Mouse (Mus musculus): ENCODE measurements around the gene Tmem8. TPM values are rescaled to one million over a fixed set of nuclear protein-coding genes. Genes with fewer than 3 reads are reported as not detected.

The Tmem8 gene
- total and polyA plus RNA-seq, 2 experiments: 8.8 to 52.5 TPM

DNA sequence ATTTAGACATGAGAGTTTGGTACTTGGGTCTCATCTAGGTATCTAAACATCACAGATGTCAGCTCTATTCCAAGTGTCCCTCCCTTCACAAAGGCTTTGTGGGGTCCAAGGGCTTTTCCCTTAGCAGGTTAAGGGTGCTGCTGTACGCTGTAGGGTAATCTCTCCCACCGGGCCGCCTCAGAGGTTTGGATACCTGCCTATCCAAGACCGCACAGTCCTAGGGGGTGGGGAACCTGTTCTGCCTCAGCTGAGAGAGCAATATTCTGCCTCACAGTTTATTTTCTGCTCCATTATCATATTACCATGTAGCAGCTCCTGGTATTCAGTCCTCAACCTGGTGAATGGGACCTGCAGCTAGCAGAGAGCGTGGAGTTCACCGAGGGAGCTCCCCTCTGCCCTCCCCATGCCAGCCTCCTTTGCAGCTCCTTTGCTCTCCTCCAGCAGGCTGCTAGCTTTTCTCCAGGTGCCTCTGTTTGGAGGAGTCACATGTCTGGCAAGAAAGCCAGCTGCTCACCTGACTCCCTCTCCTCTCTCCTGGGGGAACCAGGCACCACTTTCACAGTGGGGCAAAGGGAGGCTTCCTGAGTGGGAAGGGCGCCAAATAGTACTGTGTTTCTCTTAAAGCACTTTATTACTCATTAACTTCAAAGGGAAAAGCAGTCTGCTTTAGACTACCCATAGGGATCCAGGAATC, 2.3 kb downstream of the Tmem8 start:
- TF ChIP-seq CTCF (IDR thresholded peaks at IDR 0.05; ENCODE audit: low read depth, low read length) (no peak), POLR2A (IDR thresholded peaks at IDR 0.05; ENCODE audit: extremely low read depth, insufficient read depth, low read length) (no peak)
- Histone ChIP-seq H3K4me1 (ENCODE audit: control insufficient read depth, insufficient read depth, low read length) (peaks cover 7% of the 10 kb centered on the region), H3K36me3 (ENCODE audit: control insufficient read depth, insufficient read depth, low read length) (no peaks in the 10 kb centered on the region), H3K9ac (ENCODE audit: low read depth, low read length) (no peak overlapping the region), H3K79me2 (ENCODE audit: control insufficient read depth, insufficient read depth, low read length) (no peaks in the 10 kb centered on the region), H3K4me3 (ENCODE audit: insufficient read depth, low read depth, low read length) (no peak overlapping the region), H3K27ac (replicated peaks; ENCODE audit: insufficient read depth, low read depth, low read length) (no peak overlapping the region), H3K27me3 (ENCODE audit: control insufficient read depth, insufficient read depth, low read length) (no peaks in the 10 kb centered on the region)
- 75% methylated on average over 7 of the region's 7 CpGs for WGBS
- DNase-seq (ENCODE audit: extremely low read depth, low read depth, low spot score): peak; percentile 45

DNA sequence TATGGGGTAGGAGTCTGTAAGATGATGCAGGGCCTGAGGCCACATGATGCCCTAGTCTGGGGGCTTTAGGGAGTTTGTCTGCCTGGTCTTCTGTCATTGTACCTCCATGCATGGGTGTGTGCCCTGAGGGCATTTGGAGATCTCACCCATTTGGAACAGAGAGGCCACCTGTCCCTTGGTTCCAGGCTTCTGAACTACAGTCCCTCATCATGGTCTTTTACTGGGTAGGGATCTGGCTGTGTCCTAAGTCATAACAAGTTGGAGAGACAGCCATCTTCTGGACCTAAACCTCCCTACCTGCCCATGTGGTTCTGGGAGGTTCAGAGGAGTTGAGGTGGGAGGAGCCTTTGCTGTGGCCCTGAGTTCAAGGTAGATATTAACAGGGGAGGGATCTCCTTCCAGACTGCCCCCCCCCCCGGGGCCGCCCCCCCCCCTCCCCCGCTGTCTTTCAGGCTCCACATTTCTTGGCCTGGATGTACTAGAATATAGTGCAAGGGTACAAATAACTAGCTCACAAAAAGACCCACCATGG, 2.9 kb downstream of the Tmem8 start:
- Histone ChIP-seq H3K79me2 (ENCODE audit: control insufficient read depth, insufficient read depth, low read length) (no peaks in the 10 kb centered on the region), H3K36me3 (ENCODE audit: control insufficient read depth, insufficient read depth, low read length) (no peaks in the 10 kb centered on the region), H3K27ac (replicated peaks; ENCODE audit: insufficient read depth, low read depth, low read length) (no peak overlapping the region), H3K9ac (ENCODE audit: low read depth, low read length) (no peak overlapping the region), H3K4me1 (ENCODE audit: control insufficient read depth, insufficient read depth, low read length) (peaks cover 7% of the 10 kb centered on the region), H3K27me3 (ENCODE audit: control insufficient read depth, insufficient read depth, low read length) (no peaks in the 10 kb centered on the region), H3K4me3 (ENCODE audit: insufficient read depth, low read depth, low read length) (no peak overlapping the region)
- no peak for TF ChIP-seq CTCF (IDR thresholded peaks at IDR 0.05; ENCODE audit: low read depth, low read length)
- TF ChIP-seq POLR2A (IDR thresholded peaks at IDR 0.05; ENCODE audit: extremely low read depth, insufficient read depth, low read length): no peak
- 30% methylated on average over 3 of the region's 3 CpGs for WGBS
- no peak for DNase-seq (ENCODE audit: extremely low read depth, low read depth, low spot score)

DNA sequence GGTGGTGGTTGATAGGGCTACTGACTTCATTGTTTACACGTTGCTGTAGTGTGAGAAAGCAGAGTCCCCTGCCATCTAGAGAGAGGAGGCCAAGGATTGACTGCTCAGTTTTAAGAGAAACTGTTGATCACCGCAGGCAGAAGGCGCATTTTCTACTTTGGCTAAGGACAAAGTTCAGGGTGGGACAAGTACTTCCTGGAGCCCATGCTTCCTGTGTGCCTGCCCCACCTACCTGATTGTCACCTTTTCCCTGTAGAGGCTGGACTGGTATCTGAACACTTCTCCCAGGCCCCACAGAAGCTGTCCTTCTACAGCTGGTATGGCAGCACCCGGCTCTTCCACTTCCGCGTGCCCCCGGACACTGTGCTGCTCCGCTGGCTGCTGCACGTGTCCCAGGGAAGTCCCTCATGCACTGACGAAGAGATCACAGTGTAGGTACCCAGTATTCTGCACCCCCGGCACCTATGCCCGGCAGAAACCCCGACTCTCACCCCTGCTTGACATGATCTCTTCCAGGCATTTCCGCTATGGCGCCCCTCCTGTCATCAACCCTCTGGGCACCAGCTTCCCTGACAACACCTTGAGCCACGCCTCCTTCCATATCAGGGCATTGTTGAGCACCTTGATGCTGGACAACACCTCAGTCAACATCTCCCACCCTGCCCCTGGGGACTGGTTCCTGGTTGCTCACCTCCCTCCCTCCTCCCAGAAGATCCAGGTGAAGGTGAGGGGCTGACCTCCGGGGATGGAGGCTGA, 3.6 kb downstream of the Tmem8 start:
- DNase-seq (ENCODE audit: extremely low read depth, low read depth, low spot score): no peak
- H3K36me3 ChIP-seq (ENCODE audit: control insufficient read depth, insufficient read depth, low read length): no peaks in the 10 kb centered on the region
- no peak for TF ChIP-seq CTCF (IDR thresholded peaks at IDR 0.05; ENCODE audit: low read depth, low read length)
- no peak for TF ChIP-seq POLR2A (IDR thresholded peaks at IDR 0.05; ENCODE audit: extremely low read depth, insufficient read depth, low read length)
- no peak overlapping the region for H3K27ac ChIP-seq (replicated peaks; ENCODE audit: insufficient read depth, low read depth, low read length)
- H3K79me2 ChIP-seq (ENCODE audit: control insufficient read depth, insufficient read depth, low read length): no peaks in the 10 kb centered on the region
- H3K4me1 ChIP-seq (ENCODE audit: control insufficient read depth, insufficient read depth, low read length): peaks cover 7% of the 10 kb centered on the region
- H3K27me3 ChIP-seq (ENCODE audit: control insufficient read depth, insufficient read depth, low read length): no peaks in the 10 kb centered on the region
- 90% methylated on average over 17 of the region's 17 CpGs for WGBS
- no peak overlapping the region for H3K9ac ChIP-seq (ENCODE audit: low read depth, low read length)
- H3K4me3 ChIP-seq (ENCODE audit: insufficient read depth, low read depth, low read length): no peak overlapping the region

DNA sequence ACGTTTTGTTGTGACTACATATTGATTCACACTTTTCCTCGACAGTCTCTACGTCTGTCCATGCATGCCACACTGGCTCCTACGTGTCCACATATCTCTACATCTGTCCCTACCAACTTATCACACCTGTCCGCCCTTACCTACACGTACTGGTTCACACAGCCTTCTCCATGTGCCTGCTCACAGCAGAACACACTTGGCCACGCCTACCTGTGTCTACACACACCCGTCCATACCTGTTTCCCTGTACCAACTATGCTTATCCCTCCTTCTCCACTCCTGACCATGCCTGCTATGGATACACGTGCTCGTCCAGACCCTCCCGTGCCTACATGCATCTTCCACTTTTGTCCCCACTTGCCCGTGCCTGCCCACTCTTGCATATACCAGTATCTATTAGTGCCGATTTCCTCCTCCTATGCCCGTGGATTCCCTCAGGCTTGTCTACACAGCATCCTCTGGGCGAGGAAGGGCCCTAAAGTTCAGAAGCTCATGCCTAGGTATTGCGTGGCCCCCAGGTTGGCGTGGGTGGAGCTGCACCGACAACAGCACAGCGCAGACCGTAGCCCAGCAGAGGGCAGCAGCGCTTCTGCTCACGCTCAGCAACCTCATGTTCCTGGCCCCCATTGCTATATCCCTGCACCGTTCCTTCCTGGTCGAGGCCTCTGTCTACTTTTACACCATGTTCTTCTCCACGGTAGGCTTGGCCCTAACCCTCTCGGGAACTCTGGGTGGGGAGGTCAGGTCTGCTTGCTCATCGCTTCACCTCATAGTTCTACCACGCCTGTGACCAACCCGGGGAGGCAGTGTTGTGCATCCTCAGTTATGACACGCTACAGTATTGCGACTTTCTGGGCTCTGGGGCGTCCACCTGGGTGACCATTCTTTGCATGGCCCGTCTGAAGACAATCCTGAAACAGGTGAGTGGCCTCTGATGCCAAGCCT, 6.9 kb downstream of the Tmem8 start:
- TF ChIP-seq POLR2A (IDR thresholded peaks at IDR 0.05; ENCODE audit: extremely low read depth, insufficient read depth, low read length) (no peak), CTCF (IDR thresholded peaks at IDR 0.05; ENCODE audit: low read depth, low read length) (peak; percentile 94)
- 45% methylated on average over 33 of the region's 33 CpGs for WGBS
- Histone ChIP-seq H3K36me3 (ENCODE audit: control insufficient read depth, insufficient read depth, low read length) (no peaks in the 10 kb centered on the region), H3K27ac (replicated peaks; ENCODE audit: insufficient read depth, low read depth, low read length) (no peak overlapping the region), H3K79me2 (ENCODE audit: control insufficient read depth, insufficient read depth, low read length) (peaks cover 5% of the 10 kb centered on the region; the same call in 1 of the 2 replicates), H3K4me1 (ENCODE audit: control insufficient read depth, insufficient read depth, low read length) (peaks cover 8% of the 10 kb centered on the region), H3K9ac (ENCODE audit: low read depth, low read length) (no peak overlapping the region), H3K27me3 (ENCODE audit: control insufficient read depth, insufficient read depth, low read length) (no peaks in the 10 kb centered on the region), H3K4me3 (ENCODE audit: insufficient read depth, low read depth, low read length) (no peak overlapping the region)
- DNase-seq (ENCODE audit: extremely low read depth, low read depth, low spot score): peak; percentile 18

DNA sequence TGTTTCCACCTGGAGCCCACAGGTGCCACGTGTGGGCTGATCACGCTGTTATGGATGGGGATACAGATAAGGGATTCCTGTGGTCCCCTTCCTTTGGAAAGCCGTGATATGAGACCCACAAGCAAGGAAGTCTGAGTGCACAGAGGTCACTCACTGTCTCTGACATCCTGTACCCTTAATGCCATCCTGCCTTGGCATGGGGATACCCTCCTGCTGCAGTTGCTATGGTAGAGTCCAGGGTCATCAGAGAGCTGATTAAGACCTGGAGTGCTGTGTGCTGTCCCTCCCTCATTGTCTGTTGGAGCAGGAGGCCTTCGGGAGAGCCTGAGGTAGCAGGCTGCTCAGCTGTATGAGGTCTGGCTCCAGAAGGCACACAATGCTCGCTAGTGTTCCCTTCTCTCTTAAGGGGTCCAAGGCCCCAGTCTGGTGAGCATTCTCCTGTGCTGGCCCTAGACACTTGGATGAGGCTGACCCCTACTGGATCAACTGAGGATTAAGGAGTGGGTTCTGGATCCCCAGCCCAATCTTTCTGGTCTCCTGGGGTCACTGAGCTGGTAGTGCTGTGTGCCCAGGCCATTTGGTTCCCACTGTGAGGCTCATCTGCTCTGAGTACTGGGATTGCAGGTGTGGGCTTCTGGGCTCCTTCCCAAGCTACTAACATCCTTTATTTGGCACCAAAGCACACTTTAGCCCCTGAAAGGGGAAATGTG, 9.5 kb downstream of the Tmem8 start:
- no peak for DNase-seq (ENCODE audit: extremely low read depth, low read depth, low spot score)
- no peak overlapping the region for H3K9ac ChIP-seq (ENCODE audit: low read depth, low read length)
- no peaks in the 10 kb centered on the region for H3K36me3 ChIP-seq (ENCODE audit: control insufficient read depth, insufficient read depth, low read length)
- H3K4me3 ChIP-seq (ENCODE audit: insufficient read depth, low read depth, low read length): no peak overlapping the region
- peaks cover 8% of the 10 kb centered on the region for H3K4me1 ChIP-seq (ENCODE audit: control insufficient read depth, insufficient read depth, low read length)
- H3K79me2 ChIP-seq (ENCODE audit: control insufficient read depth, insufficient read depth, low read length): peaks cover 5% of the 10 kb centered on the region; the same call in 1 of the 2 replicates
- H3K27me3 ChIP-seq (ENCODE audit: control insufficient read depth, insufficient read depth, low read length): no peaks in the 10 kb centered on the region
- TF ChIP-seq POLR2A (IDR thresholded peaks at IDR 0.05; ENCODE audit: extremely low read depth, insufficient read depth, low read length) (no peak), CTCF (IDR thresholded peaks at IDR 0.05; ENCODE audit: low read depth, low read length) (no peak)
- H3K27ac ChIP-seq (replicated peaks; ENCODE audit: insufficient read depth, low read depth, low read length): no peak overlapping the region
- 76% methylated on average over 5 of the region's 5 CpGs for WGBS
